Mouse (Mus musculus) hematopoietic stem cell, adult 5-6 weeks (primary cell): ENCODE measurements around the gene Fam104a. TPM values are rescaled to one million over a fixed set of nuclear protein-coding genes. Genes with fewer than 3 reads are reported as not detected.

Experiments used
- ATAC-seq, 2 experiments: fragments of 125-278 bp in 1 of 2; replicated peaks in 1 of 2; 2 replicates each; pipeline ENCODE4 v1.8.0; 2016 to 2017; ENCODE audit warnings: inconsistent platforms in 2 of 2, mild to moderate bottlenecking in 2 of 2, moderate number of reproducible peaks in 2 of 2, low read depth in 1 of 2, moderate TSS enrichment in 1 of 2; ENCODE audit not compliant: low FRiP score in 2 of 2, poor library complexity in 2 of 2, severe bottlenecking in 2 of 2, insufficient read depth in 1 of 2, low TSS enrichment in 1 of 2
- total RNA-seq: library from RNA; stranded (forward); fragments of 172-1452, 232-1000 nt; gene quantifications from 2 replicates; pipeline ENCODE4 v1.2.3, GENCODE M21; 2017

Fam104a gene
- total RNA-seq, result 23.7 and 28.0 TPM in 2 replicates

DNA sequence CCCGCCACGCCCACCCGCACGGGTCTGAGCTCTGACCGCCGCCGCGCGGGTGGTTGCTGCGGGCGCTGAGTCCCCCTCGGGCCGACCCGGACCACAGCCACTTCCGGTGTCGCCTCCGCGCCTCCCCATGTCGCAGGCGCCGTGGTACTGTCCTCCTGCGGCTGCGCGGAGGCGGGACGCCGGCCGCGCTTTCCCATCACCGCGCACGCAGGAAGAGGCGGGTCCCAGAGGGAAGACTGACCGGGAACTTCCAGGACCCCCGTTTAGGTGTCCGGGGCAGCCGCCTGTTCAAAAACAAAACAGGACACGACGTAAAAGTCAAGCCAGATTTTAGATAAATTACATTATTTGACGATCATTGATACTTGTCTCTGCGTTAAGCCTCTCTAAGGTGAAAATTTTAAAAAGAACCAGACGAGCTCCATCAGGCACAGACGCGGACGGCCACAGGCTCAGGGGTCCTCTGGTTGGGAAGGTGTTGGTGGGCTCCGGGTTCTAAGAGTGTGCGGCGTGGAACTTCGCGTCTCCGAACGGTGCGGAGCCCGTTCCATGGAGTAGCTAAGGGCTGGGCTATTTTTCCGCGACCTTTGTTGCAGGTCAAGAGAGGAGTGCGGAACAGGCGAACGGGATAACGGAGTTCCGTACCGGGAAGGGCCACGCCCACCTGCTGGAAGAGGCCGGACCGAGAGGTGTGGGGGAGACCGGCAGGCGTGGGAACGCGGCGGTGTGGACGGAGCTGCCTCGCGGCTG lies at the start of gene Fam104a, which contains the start of gene D11Wsu47e:
Gene Fam104a, minus strand, starts transcription at position 199 of the 750 bp plus-strand sequence.
Gene D11Wsu47e, plus strand, starts transcription at position 456 of the 750 bp plus-strand sequence.
- peak; percentile 84 to 85 for ATAC-seq

DNA sequence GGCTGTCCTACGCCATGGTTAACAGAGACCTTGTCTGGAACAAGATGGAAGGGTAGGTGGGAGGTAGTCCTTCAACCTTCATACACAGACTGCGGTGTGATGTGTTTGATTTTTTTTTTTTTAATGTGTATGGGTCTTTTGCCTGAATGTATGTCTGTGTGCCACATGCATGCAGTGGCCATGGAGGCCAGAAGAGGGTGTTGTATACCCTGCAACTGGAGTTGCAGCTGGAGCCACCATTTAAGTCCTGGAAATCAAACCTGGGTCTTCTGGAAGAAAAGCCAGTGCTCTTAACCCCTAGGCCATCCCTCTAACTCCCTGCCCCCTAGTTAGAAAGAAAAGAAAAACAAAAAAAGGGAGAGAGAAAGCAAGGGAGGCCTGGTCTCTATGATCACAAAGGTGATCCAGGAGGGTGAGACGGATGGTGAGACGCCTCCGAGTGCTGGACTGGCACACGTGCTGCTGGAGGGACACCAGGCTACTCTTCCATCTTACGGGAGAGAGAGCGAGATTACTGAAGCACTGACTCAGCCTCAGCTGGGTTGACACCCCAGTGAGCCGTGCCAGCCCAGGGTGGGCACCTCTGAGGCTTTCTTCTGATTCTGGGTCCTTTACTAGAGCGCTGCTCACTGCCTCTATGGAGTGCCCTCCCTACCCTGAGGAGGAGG lies 48.1 kb upstream of the Fam104a start:
- no peak for ATAC-seq

DNA sequence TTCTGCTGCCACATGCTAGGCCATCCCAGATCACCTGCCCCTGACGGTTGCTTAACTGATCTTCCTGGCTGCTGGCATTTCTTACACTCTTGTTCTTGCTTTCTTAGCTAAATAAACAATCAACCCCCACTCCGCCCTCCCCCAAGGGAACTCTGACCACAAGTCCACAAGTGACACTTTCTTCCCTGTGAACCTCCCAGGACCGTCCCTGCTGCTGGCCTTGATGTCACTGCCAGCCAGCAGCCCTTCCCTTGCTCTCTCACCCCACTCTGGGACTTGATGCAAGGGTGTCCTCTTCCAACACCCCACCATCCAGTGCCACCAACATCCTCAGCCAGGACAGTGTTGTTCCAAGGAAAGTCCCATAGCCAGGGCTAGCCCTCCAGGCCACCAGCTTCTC lies 46.9 kb upstream of the Fam104a start:
- ATAC-seq, result no peak

DNA sequence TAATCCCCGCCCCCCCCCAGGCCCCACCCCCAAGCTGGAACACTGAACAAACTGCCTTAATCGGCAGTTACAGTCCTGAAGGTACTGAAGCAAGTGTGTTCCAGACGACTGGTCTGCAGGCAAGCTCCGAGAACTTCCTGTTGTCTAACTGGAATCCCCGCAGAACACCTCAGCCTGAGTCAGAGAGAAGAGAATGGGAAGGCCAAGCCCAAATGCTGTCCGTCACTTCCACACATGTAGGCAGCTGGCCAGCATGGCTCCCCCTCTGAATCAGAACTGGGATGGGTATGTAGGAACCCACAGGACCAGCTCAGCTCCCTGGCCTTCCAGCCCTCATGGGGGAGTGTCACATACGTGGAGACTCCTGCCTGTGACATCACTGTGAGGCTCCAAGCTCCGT lies 46.0 kb upstream of the Fam104a start:
- no peak for ATAC-seq

DNA sequence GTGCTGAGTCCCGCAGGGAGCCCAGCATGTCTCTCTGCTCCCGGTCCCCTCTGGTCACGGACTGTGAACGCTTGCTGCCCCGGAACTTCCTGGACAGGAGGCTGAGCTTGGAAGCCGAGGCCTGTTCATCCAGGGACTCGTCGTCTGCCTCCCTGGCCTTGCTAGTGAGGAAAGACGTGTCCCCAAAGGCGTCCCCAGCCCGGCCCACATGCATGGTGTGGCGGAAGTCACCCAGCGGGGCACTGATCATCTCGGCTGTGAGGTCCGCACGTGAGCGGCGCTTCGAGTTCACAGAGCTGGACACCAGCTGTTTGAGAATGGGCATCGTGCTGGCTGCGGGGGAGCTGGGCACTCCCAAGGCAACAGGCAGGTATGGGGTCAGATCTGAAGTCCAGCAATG lies 45.3 kb upstream of the Fam104a start:
- no peak for ATAC-seq

DNA sequence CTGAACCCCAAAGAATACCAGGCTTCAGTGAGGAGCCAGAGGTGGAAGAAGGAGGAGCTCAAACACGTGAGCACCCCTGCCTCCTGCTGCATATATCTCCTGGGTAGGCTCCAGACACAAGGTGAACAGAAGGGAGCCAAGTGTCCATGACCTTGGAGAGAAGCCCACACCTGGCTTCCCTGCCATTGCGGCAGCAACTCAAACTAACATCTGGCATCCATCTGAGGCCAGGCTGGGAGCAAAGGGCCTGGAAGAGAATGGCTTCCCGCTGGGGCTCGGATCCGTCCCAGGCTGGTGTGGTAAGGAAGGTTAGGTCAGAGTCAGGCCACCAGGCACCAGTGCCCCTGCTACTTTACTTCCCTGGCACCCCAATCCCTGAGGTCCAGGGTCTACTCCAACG lies 44.0 kb upstream of the Fam104a start:
- no peak for ATAC-seq

DNA sequence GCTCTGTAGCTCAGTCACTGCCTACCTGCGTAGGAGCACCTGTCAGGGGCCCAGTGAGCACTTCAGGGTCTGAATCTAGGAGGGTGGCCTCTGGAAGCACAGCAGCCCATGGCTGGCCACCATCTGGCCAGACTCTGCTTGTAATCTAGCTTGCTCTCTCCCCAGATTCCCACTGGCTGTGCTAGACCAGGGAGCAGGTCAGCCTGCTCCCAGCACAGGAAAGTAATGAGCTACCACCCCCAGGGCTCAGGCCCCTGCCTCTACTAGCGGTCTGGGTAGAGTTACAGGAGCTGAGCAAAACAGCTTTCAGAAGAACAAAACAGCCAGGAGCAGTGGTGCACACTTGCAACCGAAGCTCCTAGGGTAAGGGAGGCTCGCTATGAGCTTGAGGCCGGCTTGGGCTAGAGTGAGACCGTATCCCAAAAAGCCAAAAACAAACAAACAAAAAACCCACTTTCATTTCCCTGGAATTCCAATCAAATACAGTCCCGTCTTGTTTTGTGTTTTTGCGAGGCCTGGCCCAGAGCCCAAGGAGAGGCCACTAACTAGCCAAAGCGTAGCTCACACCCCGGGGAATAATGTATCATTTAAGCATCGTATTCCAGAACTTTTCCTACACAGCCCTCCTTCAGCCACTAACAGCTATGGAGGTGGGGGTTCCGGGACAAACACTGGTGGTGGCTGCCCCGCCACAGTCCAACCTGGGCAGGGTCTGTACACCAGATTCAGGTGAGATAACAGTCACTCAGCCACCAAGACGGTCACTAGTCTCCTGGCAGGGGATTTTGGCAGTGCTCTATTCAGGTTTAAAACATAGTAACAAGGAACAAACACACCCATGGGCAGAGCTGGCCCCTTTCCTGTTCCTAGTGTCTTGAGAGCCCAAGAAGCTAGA lies 43.3 kb upstream of the Fam104a start:
- ATAC-seq, result no peak

DNA sequence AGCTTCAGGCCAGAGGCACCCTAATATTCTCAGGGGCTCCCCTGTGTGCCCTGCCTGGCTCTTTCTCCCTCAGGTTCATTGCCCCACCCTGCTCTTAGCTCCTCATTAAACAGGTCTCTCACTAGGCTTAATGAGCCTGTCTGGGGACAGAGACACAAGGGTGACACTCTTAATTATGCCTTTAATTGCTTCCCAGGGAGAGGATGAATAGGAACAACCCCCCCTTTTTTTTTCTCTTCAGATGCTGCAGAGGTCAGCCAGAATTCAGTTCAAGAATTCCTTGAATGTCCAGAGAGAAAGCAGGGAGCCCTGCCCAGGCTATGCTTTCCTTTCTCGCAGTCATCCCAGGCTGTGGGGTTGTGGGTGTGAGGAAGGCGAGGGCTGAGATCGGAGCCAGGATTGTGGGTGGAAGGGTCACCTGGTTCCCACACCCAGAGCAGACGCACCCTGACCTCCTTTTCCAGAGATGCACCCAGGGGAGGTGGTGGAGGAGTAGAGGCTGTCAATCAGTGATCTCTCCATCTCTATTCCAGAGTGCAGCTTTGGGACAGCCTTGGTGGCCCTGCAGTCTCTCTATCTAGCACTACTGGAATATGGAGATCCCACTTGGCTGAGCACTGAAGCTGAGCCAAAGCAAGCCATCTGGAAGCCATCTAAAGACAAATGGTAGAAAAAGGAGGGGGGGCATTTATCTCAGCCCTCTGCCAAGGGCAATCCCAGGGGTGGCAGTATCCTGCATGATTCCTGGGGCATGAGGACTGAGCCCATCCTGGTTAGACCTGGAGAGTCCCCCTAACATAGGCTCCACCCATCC lies 41.5 kb upstream of the Fam104a start:
- ATAC-seq, result no peak

DNA sequence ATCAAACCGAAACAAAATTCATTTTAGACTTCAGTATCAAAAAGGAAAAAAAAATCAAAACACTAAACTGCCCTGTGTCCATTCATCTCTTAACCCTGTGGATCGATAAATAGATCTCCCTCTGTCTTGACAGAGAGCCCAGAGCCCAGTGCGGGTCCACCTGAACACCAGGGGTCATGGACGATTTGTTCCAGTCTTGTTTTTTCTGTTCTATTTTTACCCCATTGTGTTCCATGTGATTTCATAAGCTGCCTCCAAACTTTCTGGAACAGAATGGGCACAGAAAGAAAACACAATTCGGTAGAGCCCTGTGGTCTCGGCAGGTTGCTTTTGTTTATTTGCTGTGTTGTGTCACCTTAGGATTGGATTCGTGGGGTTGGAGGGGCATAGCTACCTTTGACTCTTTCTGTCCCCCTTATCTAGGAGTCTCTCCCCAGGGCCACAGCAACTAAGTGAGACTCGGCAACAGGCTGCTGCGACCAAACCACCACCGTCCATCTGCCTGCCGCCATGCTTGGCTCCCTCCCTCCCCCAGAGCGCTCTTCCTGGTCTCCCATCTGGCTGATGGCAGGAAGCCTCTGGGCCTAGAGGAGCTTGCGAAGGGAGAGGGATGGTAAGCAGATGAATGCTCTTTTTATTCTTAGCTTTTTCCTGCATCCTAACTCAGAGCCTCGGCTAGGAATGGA lies 38.6 kb upstream of the Fam104a start:
- ATAC-seq, result no peak

DNA sequence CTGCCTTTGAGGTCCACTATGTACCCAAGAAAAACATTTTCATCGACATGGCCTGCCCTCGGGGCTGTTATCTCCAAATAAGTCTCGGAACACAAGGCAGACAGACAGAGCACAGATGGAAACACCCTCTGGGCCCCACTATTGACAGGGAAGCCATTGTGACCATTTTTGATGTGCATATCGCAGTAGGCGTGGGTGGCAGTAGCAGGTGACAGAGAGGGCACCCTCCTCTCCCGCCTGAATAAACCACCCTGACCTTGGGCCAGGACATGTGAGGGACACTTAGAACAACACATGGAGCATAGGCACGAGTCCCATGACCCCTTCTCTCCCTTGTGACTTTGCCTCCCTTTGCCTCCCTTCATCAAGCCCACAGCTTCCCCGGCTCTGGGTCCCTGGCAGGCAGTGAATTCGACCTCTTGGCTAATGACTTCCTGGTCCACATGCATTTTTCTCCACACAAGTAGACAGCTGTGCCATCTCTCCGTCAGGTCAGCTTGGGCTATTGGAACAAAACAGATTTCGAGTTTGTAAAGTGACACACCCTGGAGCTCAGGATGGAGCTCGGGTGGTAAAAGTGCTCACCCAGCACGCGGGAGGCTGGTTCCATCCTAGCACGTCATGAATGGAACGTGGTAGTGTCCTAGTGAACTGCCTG lies 33.9 kb upstream of the Fam104a start:
- no peak for ATAC-seq

DNA sequence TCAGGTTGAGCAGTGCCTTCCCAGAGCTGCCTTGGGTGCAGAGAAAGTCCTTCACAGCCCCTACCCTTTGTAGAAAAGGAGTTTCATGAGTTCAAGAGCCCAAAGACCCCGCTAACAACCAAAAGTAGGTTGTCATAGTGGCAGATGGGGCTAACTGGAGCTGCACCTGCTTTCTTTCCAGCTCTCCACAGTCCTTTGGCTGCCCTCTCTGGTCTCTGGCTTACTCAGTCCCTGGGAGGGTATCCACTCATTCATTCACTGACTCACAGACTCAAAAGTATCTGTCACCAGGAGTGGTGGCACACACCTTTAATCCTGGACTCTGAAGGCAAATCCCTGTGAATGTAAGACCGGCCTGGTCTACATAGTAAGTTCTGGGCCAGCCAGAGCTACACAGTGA lies 32.2 kb upstream of the Fam104a start:
- no peak for ATAC-seq

DNA sequence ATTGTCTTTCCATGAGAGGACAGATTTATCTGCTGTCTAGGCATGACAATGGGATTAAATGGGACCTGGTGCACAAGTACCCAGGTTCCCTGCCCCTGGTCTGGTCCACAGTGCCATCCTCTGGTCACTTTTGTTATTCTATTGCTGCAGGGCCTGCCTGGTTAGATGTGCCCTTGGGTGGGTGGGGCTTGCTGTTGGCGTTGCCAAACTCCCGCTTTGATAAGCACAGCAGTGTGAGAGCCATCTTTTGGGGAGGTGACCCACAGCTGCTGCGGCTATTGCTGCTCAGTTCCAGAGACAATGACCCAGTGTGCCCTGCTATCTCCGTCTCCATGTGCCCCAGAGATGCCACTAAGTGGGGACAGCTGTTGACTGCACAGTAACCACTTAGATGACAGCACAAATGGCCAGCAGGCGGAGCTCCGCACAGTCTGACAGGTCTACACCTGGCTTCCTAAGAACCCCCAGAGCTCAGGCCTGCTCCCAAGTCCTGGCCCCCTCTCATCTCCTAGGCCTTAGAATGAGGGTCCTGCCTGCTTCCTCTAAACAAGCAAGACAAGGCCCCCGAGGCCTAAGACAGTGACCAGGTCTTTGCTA lies 31.2 kb upstream of the Fam104a start:
- peak; percentile 44 to 55; a peak in 2 of 4 replicates for ATAC-seq

DNA sequence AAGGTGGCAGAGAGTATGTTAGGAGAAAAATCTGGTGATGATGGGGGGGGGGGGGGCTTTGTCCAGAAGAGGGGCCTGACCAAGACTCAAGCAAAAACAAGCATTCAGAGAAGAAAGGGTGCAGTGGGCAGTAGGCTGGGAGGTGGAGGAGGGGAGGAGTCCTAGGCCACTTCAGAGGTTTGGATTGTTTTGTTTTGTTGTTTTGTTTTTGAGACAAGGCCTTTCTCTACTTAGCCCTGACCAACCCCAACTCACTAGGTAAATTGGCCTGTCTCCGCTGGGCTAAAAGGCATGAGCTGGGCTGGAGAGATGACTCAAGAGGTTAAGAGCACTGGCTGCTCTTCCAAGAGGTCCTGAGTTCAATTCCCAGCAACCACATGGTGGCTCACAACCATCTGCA lies 27.1 kb upstream of the Fam104a start:
- no peak for ATAC-seq

DNA sequence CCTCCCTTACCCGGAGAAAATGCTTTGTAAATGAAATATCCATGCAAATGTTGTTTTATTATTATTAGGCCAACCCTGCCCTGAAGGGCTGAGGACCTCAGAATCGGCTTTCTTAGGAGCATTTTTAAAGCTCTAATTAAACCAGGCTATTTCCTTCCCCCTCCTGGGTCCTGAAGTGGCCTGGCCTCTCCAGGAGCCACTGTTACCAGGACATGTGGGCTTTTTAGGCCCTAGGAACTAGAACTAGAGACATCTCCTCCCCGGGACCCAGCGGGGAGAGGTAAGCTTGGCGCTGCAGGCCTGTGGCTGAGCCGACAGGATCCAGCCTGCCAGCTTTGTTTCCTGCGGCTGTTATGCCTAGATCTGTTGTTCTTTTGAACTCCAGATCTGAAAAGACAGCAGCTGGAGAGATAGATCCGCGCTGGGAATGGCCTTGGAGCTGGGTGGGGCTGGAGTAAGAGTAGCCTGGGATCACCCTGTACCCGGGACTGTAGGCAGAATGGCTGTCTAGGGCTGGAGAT lies 26.4 kb upstream of the Fam104a start:
- peak in 1 of 2 experiments; percentile 12; a peak in 1 of 4 replicates for ATAC-seq

DNA sequence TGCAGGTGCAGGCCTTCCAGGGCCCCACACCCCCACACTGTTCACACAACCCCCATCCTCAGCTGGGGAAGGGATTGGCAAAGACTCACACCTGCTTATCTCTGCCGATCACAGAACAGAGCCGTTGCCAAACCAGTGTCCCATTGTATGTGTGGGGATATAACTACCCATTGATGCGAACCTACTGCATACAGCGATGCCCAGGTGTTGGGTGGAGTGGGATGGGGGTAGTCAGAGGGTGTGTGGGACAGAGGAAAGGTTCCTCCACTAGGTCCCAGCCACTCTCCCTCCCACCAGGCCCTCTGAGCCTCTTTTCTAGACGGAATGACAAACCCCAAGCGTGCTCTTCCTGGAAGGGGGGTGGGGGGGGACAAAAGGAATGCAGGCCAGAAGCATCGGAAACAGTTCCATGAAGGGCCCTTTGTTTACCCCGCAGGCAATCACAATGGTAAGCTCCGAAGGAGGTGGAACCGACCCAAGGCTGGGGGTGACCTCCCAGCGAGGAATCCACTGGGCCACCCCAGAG lies 25.8 kb upstream of the Fam104a start, which contains the start of gene Cpsf4l:
Gene Cpsf4l, minus strand, starts transcription at position 287 of the 526 bp plus-strand sequence.
- ATAC-seq, result no peak
